Mouse (Mus musculus) MEL (cell line): Measurements from ENCODE around the gene Me1. TPM values are rescaled to one million over a fixed set of nuclear protein-coding genes. Genes with fewer than 3 reads are reported as not detected.

ENCODE experiments used
- DNase-seq: peaks from one replicate; pipeline ENCODE4 v3.0.0; 2011; ENCODE audit warnings: low read depth, low spot score
- H3K27ac ChIP-seq: 2 replicates; pipeline ENCODE4 v1.5.1; 2012; ENCODE audit warnings: low read depth, mild to moderate bottlenecking, control low read depth, low read length, moderate library complexity; ENCODE audit not compliant: control insufficient read depth
- H3K27me3 ChIP-seq, 2 experiments: fragments of 150-350 bp in 1 of 2; sonication (generic) in 1 of 2; 2 replicates each; pipeline ENCODE4 v1.6.1; 2012; ENCODE audit warnings: low read length in 2 of 2, mild to moderate bottlenecking in 2 of 2, improper control_type of control experiment in 1 of 2, moderate library complexity in 1 of 2; ENCODE audit not compliant: insufficient read depth in 2 of 2, control insufficient read depth in 1 of 2
- H3K36me3 ChIP-seq, 2 experiments: 2 replicates each; pipeline ENCODE4 v1.6.1; 2012 to 2014; ENCODE audit warnings: low read length in 2 of 2, improper control_type of control experiment in 1 of 2, inconsistent platforms in 1 of 2, mild to moderate bottlenecking in 1 of 2; ENCODE audit not compliant: insufficient read depth in 2 of 2, control insufficient read depth in 1 of 2
- H3K4me1 ChIP-seq, 2 experiments: fragments of 150-350 bp in 1 of 2; sonication (generic) in 1 of 2; 2 replicates each; pipeline ENCODE4 v1.6.1; 2012; ENCODE audit warnings: low read length in 2 of 2, improper control_type of control experiment in 1 of 2, mild to moderate bottlenecking in 1 of 2; ENCODE audit not compliant: insufficient read depth in 2 of 2, control insufficient read depth in 1 of 2
- H3K4me3 ChIP-seq, 2 experiments: fragments of 150-350 bp in 1 of 2; sonication (generic) in 1 of 2; 2 replicates each; pipeline ENCODE4 v1.5.1; 2012; ENCODE audit warnings: low read depth in 2 of 2, low read length in 2 of 2, mild to moderate bottlenecking in 2 of 2, moderate library complexity in 2 of 2, control low read depth in 1 of 2, improper control_type of control experiment in 1 of 2; ENCODE audit not compliant: control insufficient read depth in 1 of 2, insufficient read depth in 1 of 2
- H3K79me2 ChIP-seq: 2 replicates; pipeline ENCODE4 v1.6.1; 2012; ENCODE audit warnings: mild to moderate bottlenecking, low read length, moderate library complexity; ENCODE audit not compliant: control insufficient read depth, poor library complexity, insufficient read depth
- H3K9ac ChIP-seq: 2 replicates; pipeline ENCODE4 v1.6.1; 2012; ENCODE audit warnings: low read depth, mild to moderate bottlenecking, control low read depth, low read length, moderate library complexity; ENCODE audit not compliant: control insufficient read depth, poor library complexity, severe bottlenecking
- H3K9me3 ChIP-seq: fragments of 150-350 bp; sonication (generic); replicated peaks from 2 replicates; pipeline ENCODE4 v1.6.1; 2012; ENCODE audit warnings: mild to moderate bottlenecking, low read length, improper control_type of control experiment, moderate library complexity; ENCODE audit not compliant: insufficient read depth
- BHLHE40 ChIP-seq: IDR thresholded peaks from 2 replicates; pipeline ENCODE4 v1.6.1; 2012; ENCODE audit warnings: low read depth, mild to moderate bottlenecking, inconsistent platforms, low read length, improper control_type of control experiment, borderline replicate concordance
- CHD2 ChIP-seq: IDR thresholded peaks from 2 replicates; pipeline ENCODE4 v1.6.1; 2011; ENCODE audit warnings: low read length, improper control_type of control experiment
- EP300 ChIP-seq, 2 experiments: IDR thresholded peaks; 2 replicates each; pipeline ENCODE4 v1.6.1; 2011; ENCODE audit warnings: improper control_type of control experiment in 2 of 2, low read length in 2 of 2, low read depth in 1 of 2, mild to moderate bottlenecking in 1 of 2
- ETS1 ChIP-seq: IDR thresholded peaks from 2 replicates; pipeline ENCODE4 v1.6.1; 2012; ENCODE audit warnings: low read depth, mild to moderate bottlenecking, inconsistent platforms, low read length, improper control_type of control experiment, moderate library complexity
- GABPA ChIP-seq: IDR thresholded peaks from 2 replicates; pipeline ENCODE4 v1.6.1; 2012; ENCODE audit warnings: low read depth, mild to moderate bottlenecking, inconsistent platforms, low read length, improper control_type of control experiment, moderate library complexity
- GATA1 ChIP-seq: IDR thresholded peaks from 2 replicates; pipeline ENCODE4 v1.6.1; 2011; ENCODE audit warnings: low read depth, low read length, improper control_type of control experiment
- HCFC1 ChIP-seq: IDR thresholded peaks from 2 replicates; pipeline ENCODE4 v1.6.1; 2012; ENCODE audit warnings: low read depth, mild to moderate bottlenecking, inconsistent platforms, low read length, improper control_type of control experiment, moderate library complexity
- JUND ChIP-seq: IDR thresholded peaks from 2 replicates; pipeline ENCODE4 v1.6.1; 2011; ENCODE audit warnings: low read depth, mild to moderate bottlenecking, improper control_type of control experiment, low read length
- KAT2A ChIP-seq: conservative IDR thresholded peaks from 2 replicates; pipeline ENCODE4 v1.6.1; 2012; ENCODE audit warnings: low read depth, low read length, improper control_type of control experiment, inconsistent platforms
- MAFK ChIP-seq: IDR thresholded peaks from 2 replicates; pipeline ENCODE4 v1.6.1; 2011; ENCODE audit warnings: low read depth, mild to moderate bottlenecking, low read length, improper control_type of control experiment, borderline replicate concordance
- MAX ChIP-seq: IDR thresholded peaks from 2 replicates; pipeline ENCODE4 v1.6.1; 2011; ENCODE audit warnings: low read length, improper control_type of control experiment
- MEF2A ChIP-seq: IDR thresholded peaks from 2 replicates; pipeline ENCODE4 v1.6.1; 2014; ENCODE audit warnings: low read depth, mild to moderate bottlenecking, inconsistent platforms, low read length, improper control_type of control experiment; ENCODE audit not compliant: poor library complexity, insufficient replicate concordance, severe bottlenecking; ENCODE audit errors: extremely low read depth
- MXI1 ChIP-seq: IDR thresholded peaks from 2 replicates; pipeline ENCODE4 v1.6.1; 2011; ENCODE audit warnings: mild to moderate bottlenecking, low read depth, low read length, improper control_type of control experiment
- MYC ChIP-seq: IDR thresholded peaks from 2 replicates; pipeline ENCODE4 v1.6.1; 2011; ENCODE audit warnings: low read depth, mild to moderate bottlenecking, low read length, improper control_type of control experiment, moderate library complexity
- NELFE ChIP-seq: IDR thresholded peaks from 2 replicates; pipeline ENCODE4 v1.6.1; 2011; ENCODE audit warnings: low read depth, low read length, improper control_type of control experiment
- NRF1 ChIP-seq: IDR thresholded peaks from 2 replicates; pipeline ENCODE4 v1.6.1; 2014; ENCODE audit warnings: low read depth, mild to moderate bottlenecking, inconsistent platforms, low read length, improper control_type of control experiment, moderate library complexity; ENCODE audit not compliant: poor library complexity, insufficient read depth, severe bottlenecking
- POLR2AphosphoS2 ChIP-seq: IDR thresholded peaks from 2 replicates; pipeline ENCODE4 v1.6.1; 2011; ENCODE audit warnings: low read length, improper control_type of control experiment
- POLR2AphosphoS5 ChIP-seq: IDR thresholded peaks from 2 replicates; pipeline ENCODE4 v1.6.1; 2012; ENCODE audit warnings: low read depth, borderline replicate concordance, mild to moderate bottlenecking, inconsistent platforms, low read length, moderate library complexity, mixed read lengths
- SIN3A ChIP-seq: IDR thresholded peaks from 2 replicates; pipeline ENCODE4 v1.6.1; 2012; ENCODE audit warnings: low read length, improper control_type of control experiment, inconsistent platforms
- SMC3 ChIP-seq: IDR thresholded peaks from 2 replicates; pipeline ENCODE4 v1.6.1; 2011; ENCODE audit warnings: low read depth, low read length, improper control_type of control experiment
- TAL1 ChIP-seq: IDR thresholded peaks from 2 replicates; pipeline ENCODE4 v1.6.1; 2012; ENCODE audit warnings: mild to moderate bottlenecking, inconsistent platforms, low read length, moderate library complexity, mixed read lengths
- USF1 ChIP-seq: IDR thresholded peaks from 2 replicates; pipeline ENCODE4 v1.6.1; 2014; ENCODE audit warnings: low read depth, mild to moderate bottlenecking, inconsistent platforms, low read length, improper control_type of control experiment, moderate library complexity
- USF2 ChIP-seq, 2 experiments: IDR thresholded peaks; 2 replicates each; pipeline ENCODE4 v1.6.1; 2011 to 2012; ENCODE audit warnings: improper control_type of control experiment in 2 of 2, low read length in 2 of 2, borderline replicate concordance in 1 of 2, inconsistent platforms in 1 of 2, low read depth in 1 of 2, mild to moderate bottlenecking in 1 of 2; ENCODE audit not compliant: insufficient read depth in 1 of 2
- ZKSCAN1 ChIP-seq: IDR thresholded peaks from 2 replicates; pipeline ENCODE4 v1.6.1; 2012; ENCODE audit warnings: low read depth, mild to moderate bottlenecking, inconsistent platforms, low read length, improper control_type of control experiment, moderate library complexity
- ZMIZ1 ChIP-seq: IDR thresholded peaks from 2 replicates; pipeline ENCODE4 v1.6.1; 2012; ENCODE audit warnings: low read depth, mild to moderate bottlenecking, inconsistent platforms, low read length, improper control_type of control experiment, moderate library complexity
- ZNF384 ChIP-seq: IDR thresholded peaks from 2 replicates; pipeline ENCODE4 v1.6.1; 2012; ENCODE audit warnings: low read depth, mild to moderate bottlenecking, inconsistent platforms, low read length, improper control_type of control experiment
- polyA plus RNA-seq, 2 experiments: library from polyadenylated mRNA; stranded (reverse) in 1 of 2; unstranded in 1 of 2; fragments of >175 nt in 1 of 2; fragments of >200 nt in 1 of 2; gene quantifications; 2 replicates each; pipeline versions ENCODE4 v1.2.1 to v1.2.4; 2012; ENCODE audit warnings: low replicate concordance in 2 of 2, low read depth in 1 of 2; ENCODE audit not compliant: insufficient read length in 2 of 2, insufficient read depth in 1 of 2, missing spikeins in 1 of 2
- total RNA-seq: library from RNA; depleted of rRNA; stranded (reverse); fragments of 300-350 nt; gene quantifications from 2 replicates; pipeline ENCODE4 v1.2.3, GENCODE M21; 2012

Me1 gene
- total and polyA plus RNA-seq, 3 experiments = 7.1 to 123 (median 23.4) TPM

DNA sequence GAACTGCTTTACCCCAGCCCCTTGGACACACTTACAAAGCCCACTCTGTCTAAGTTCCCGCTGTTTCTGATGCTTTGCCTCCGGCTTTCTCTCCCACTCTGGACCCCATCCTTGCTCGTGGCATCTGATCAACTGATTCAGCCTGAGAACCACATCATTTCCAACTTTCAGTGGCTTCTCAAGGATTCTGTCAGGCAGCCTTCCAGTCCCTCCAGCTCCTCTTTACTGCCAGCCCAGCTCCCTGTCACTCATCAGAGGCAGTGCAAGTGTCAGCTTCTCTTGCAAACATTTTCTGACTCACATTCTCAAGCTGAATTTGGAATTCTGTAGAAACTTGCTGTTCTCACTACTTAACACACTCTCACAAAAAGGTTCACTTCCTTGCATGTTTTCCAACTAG is 34.5 kb downstream of the Me1 start:
- H3K4me3 ChIP-seq = no peak overlapping the region
- no peak overlapping the region for H3K27ac ChIP-seq
- H3K9ac ChIP-seq = no peak overlapping the region
- no peaks in the 10 kb centered on the region for H3K9me3 ChIP-seq
- no peaks in the 10 kb centered on the region for H3K79me2 ChIP-seq
- TF ChIP-seq ETS1 = no peak
- no peak for TF ChIP-seq NELFE
- TF ChIP-seq CHD2 = no peak
- no peak for TF ChIP-seq MAFK
- TF ChIP-seq GATA1 = no peak
- TF ChIP-seq SIN3A = no peak
- TF ChIP-seq POLR2AphosphoS5 = no peak
- no peak for TF ChIP-seq MXI1
- no peak for TF ChIP-seq USF1
- TF ChIP-seq POLR2AphosphoS2 = no peak
- TF ChIP-seq JUND = no peak
- TF ChIP-seq MYC = no peak
- TF ChIP-seq MAX = no peak
- no peak for TF ChIP-seq KAT2A
- no peak for TF ChIP-seq USF2 (IDR thresholded peaks at IDR 0.05; ENCODE audit: borderline replicate concordance in 1 of 2, insufficient read depth in 1 of 2, low read depth in 1 of 2, low read length in 2 of 2)
- TF ChIP-seq ZKSCAN1 = no peak
- no peak for TF ChIP-seq ZNF384
- TF ChIP-seq TAL1 = no peak
- TF ChIP-seq BHLHE40 = no peak
- TF ChIP-seq MEF2A = no peak
- H3K27me3 ChIP-seq = no peaks in the 10 kb centered on the region
- no peak for DNase-seq
- H3K4me1 ChIP-seq = no peaks in the 10 kb centered on the region
- peaks cover 0 to 10% of the 10 kb centered on the region in 2 experiments; a peak in 2 of 4 replicates for H3K36me3 ChIP-seq

- Histone ChIP-seq H3K27me3 (no peaks in the 10 kb centered on the region), H3K79me2 (no peaks in the 10 kb centered on the region), H3K36me3 (peaks cover 0 to 13% of the 10 kb centered on the region in 2 experiments; a peak in 2 of 4 replicates), H3K27ac (no peak overlapping the region), H3K4me3 (no peak overlapping the region), H3K9me3 (no peaks in the 10 kb centered on the region), H3K9ac (no peak overlapping the region), H3K4me1 (no peaks in the 10 kb centered on the region)
- no peak for DNase-seq
- TF ChIP-seq GABPA = no peak
- no peak for TF ChIP-seq SIN3A
- TF ChIP-seq HCFC1 = no peak
- TF ChIP-seq EP300 (IDR thresholded peaks at IDR 0.05; ENCODE audit: low read depth in 1 of 2, low read length in 2 of 2) = no peak
- no peak for TF ChIP-seq ETS1
- TF ChIP-seq ZMIZ1 = no peak
- TF ChIP-seq USF2 (IDR thresholded peaks at IDR 0.05; ENCODE audit: borderline replicate concordance in 1 of 2, insufficient read depth in 1 of 2, low read depth in 1 of 2, low read length in 2 of 2) = no peak
- no peak for TF ChIP-seq SMC3
- no peak for TF ChIP-seq ZKSCAN1
- no peak for TF ChIP-seq MAFK
- TF ChIP-seq NRF1 = no peak
- TF ChIP-seq ZNF384 = no peak
These were observed 35.4 kb downstream of the Me1 start for GRCm38 (mm10) chr9:86660327-86660726.
